ENCODE assay signal across 8 mouse cellular contexts in genomic region chr7:81827806-81828667, GRCm38 (mm10). TPM values are rescaled to one million over a fixed set of nuclear protein-coding genes. Genes with fewer than 3 reads are reported as not detected.
DNase-seq lines count a peak whose midpoint lies in the region; ATAC-seq and TF ChIP-seq lines count a peak whose summit lies in the region.

No protein-coding gene starts in this region.

- H3K9me3 ChIP-seq in hindbrain, embryonic 12.5 days (replicated peaks) = no peaks in the 10 kb centered on the region
- no peaks in the 10 kb centered on the region for H3K9me3 ChIP-seq in liver, embryonic 16.5 days (replicated peaks; ENCODE audit: control insufficient read depth, low read length)

- no peak for DNase-seq in spleen, adult 2 months (ENCODE audit: low read depth in 1 of 2, low spot score in 2 of 2)
- DNase-seq in spleen, postnatal 14 days (ENCODE audit: low spot score in 2 of 2) = no peak
- peak; percentile 22 for DNase-seq in c-Kit-negative CD71-positive TER-119-positive erythroid progenitor cells, embryonic 14.5 days (ENCODE audit: low read depth, low spot score)
- no peak for DNase-seq in thymus, postnatal 25 days
- DNase-seq in testis, postnatal 10 days (ENCODE audit: low spot score) = no peak

- no peak for ATAC-seq in hindbrain, embryonic 12.5 days (ENCODE audit: low FRiP score)
- ATAC-seq in liver, embryonic 16.5 days (ENCODE audit: low read depth) = no peak

- 16% methylated on average over 17 of the region's 17 CpGs for WGBS in spleen, adult 2 months
- WGBS in hindbrain, embryonic 12.5 days = 30% methylated on average over 17 of the region's 17 CpGs
- WGBS in liver, embryonic 16.5 days (ENCODE audit: insufficient replicate concordance) = 16% methylated on average over 17 of the region's 17 CpGs
- 3% methylated on average over 17 of the region's 17 CpGs for WGBS in olfactory bulb, adult 2 months

- H3K4me2 ChIP-seq in hindbrain, embryonic 12.5 days (replicated peaks) = peak overlapping the region; percentile 76
- H3K4me2 ChIP-seq in liver, embryonic 16.5 days (ENCODE audit: low read depth, low read length) = peak overlapping the region; percentile 93

- no peaks in the 10 kb centered on the region for H3K27me3 ChIP-seq in spleen, adult 2 months (ENCODE audit: control insufficient read depth, insufficient read depth, low read length)
- no peaks in the 10 kb centered on the region for H3K27me3 ChIP-seq in hindbrain, embryonic 12.5 days
- H3K27me3 ChIP-seq in liver, embryonic 16.5 days (ENCODE audit: control insufficient read depth, insufficient read depth, low read depth, low read length) = no peaks in the 10 kb centered on the region

- H3K9ac ChIP-seq in hindbrain, embryonic 12.5 days = peak overlapping the region; percentile 88
- peak overlapping the region; percentile 87 for H3K9ac ChIP-seq in liver, embryonic 16.5 days (ENCODE audit: low read depth, low read length)

- H3K4me3 ChIP-seq in spleen, adult 2 months (ENCODE audit: extremely low read depth, insufficient read depth, insufficient read length) = peak overlapping the region; percentile 91
- H3K4me3 ChIP-seq in hindbrain, embryonic 12.5 days = peak overlapping the region; percentile 88
- peak overlapping the region; percentile 86 for H3K4me3 ChIP-seq in liver, embryonic 16.5 days (ENCODE audit: low read depth, low read length)
- peak overlapping the region; percentile 92 for H3K4me3 ChIP-seq in olfactory bulb, adult 2 months (ENCODE audit: insufficient read depth, low read depth, low read length)

- no peak for TF ChIP-seq CTCF in spleen, adult 2 months (IDR thresholded peaks at IDR 0.05; ENCODE audit: extremely low read depth, insufficient read depth, insufficient read length, insufficient replicate concordance)
- TF ChIP-seq CTCF in olfactory bulb, adult 2 months (IDR thresholded peaks at IDR 0.05; ENCODE audit: insufficient read depth, low read depth, low read length) = no peak

- H3K4me1 ChIP-seq in spleen, adult 2 months (ENCODE audit: control insufficient read depth, insufficient read depth, insufficient read length) = peaks cover 3% of the 10 kb centered on the region
- peaks cover 41% of the 10 kb centered on the region for H3K4me1 ChIP-seq in hindbrain, embryonic 12.5 days
- H3K4me1 ChIP-seq in liver, embryonic 16.5 days (ENCODE audit: control insufficient read depth, low read depth, low read length) = peaks cover 21% of the 10 kb centered on the region
- H3K4me1 ChIP-seq in olfactory bulb, adult 2 months (ENCODE audit: control insufficient read depth, insufficient read depth, low read length) = peaks cover 12% of the 10 kb centered on the region; the same call in 1 of the 2 replicates

- peaks cover 2% of the 10 kb centered on the region; the same call in 1 of the 2 replicates for H3K36me3 ChIP-seq in spleen, adult 2 months (ENCODE audit: control insufficient read depth, insufficient read depth, low read length)
- no peaks in the 10 kb centered on the region for H3K36me3 ChIP-seq in hindbrain, embryonic 12.5 days
- H3K36me3 ChIP-seq in liver, embryonic 16.5 days (ENCODE audit: control insufficient read depth, insufficient read depth) = no peaks in the 10 kb centered on the region

- TF ChIP-seq POLR2A in spleen, adult 2 months (IDR thresholded peaks at IDR 0.05; ENCODE audit: low read depth, low read length) = no peak
- no peak for TF ChIP-seq POLR2A in olfactory bulb, adult 2 months (IDR thresholded peaks at IDR 0.05; ENCODE audit: insufficient read depth, low read depth, low read length)

- peak overlapping the region; percentile 91 for H3K27ac ChIP-seq in spleen, adult 2 months (ENCODE audit: insufficient read depth, low read length)
- H3K27ac ChIP-seq in hindbrain, embryonic 12.5 days = peak overlapping the region; percentile 99
- peak overlapping the region; percentile 87 for H3K27ac ChIP-seq in liver, embryonic 16.5 days (ENCODE audit: low read length)
- peak overlapping the region; percentile 95 for H3K27ac ChIP-seq in olfactory bulb, adult 2 months (ENCODE audit: insufficient read depth, low read depth, low read length)

RNA-seq across cellular contexts. Expression of gene Btbd1, which starts 1.2 kb away (rescaled TPM):
- 12.4 and 18.7 TPM in 2 replicates for polyA plus RNA-seq in spleen, adult 2 months (2012; rRNA removed)
- 110 and 111 TPM in 2 replicates for polyA plus RNA-seq in hindbrain, embryonic 12.5 days (2016; fragmentation: Nextera tagmentation; extraction: Ambion mirVana)
- 13.5 and 14.0 TPM in 2 replicates for polyA plus RNA-seq in liver, embryonic 16.5 days (2015; fragmentation: Nextera tagmentation; extraction: Ambion mirVana)
- 204 and 340 TPM in 2 replicates for polyA plus RNA-seq in olfactory bulb, adult 2 months (2012; ENCODE audit: insufficient read depth, insufficient read length, low replicate concordance, missing spikeins)

RNA-seq across cellular contexts. Expression of gene Gm10160, which starts 27.6 kb away (rescaled TPM):
- polyA plus RNA-seq in spleen, adult 2 months (2012; rRNA removed) = not detected in 2 replicates
- not detected in 2 replicates for polyA plus RNA-seq in hindbrain, embryonic 12.5 days (2016; fragmentation: Nextera tagmentation; extraction: Ambion mirVana)
- polyA plus RNA-seq in liver, embryonic 16.5 days (2015; fragmentation: Nextera tagmentation; extraction: Ambion mirVana) = not detected in 2 replicates
- not detected in 2 replicates for polyA plus RNA-seq in olfactory bulb, adult 2 months (2012; ENCODE audit: insufficient read depth, insufficient read length, low replicate concordance, missing spikeins)

RNA-seq across cellular contexts. Expression of gene Tm6sf1, which starts 30.8 kb away (rescaled TPM):
- polyA plus RNA-seq in spleen, adult 2 months (2012; rRNA removed) = 115 and 141 TPM in 2 replicates
- 13.0 and 13.5 TPM in 2 replicates for polyA plus RNA-seq in hindbrain, embryonic 12.5 days (2016; fragmentation: Nextera tagmentation; extraction: Ambion mirVana)
- 9.6 and 10.4 TPM in 2 replicates for polyA plus RNA-seq in liver, embryonic 16.5 days (2015; fragmentation: Nextera tagmentation; extraction: Ambion mirVana)
- polyA plus RNA-seq in olfactory bulb, adult 2 months (2012; ENCODE audit: insufficient read depth, insufficient read length, low replicate concordance, missing spikeins) = not detected in 2 replicates

RNA-seq across cellular contexts. Expression of gene 3110040N11Rik, which starts 38.8 kb away (rescaled TPM):
- polyA plus RNA-seq in spleen, adult 2 months (2012; rRNA removed) = 14.0 and 16.9 TPM in 2 replicates
- polyA plus RNA-seq in hindbrain, embryonic 12.5 days (2016; fragmentation: Nextera tagmentation; extraction: Ambion mirVana) = 43.2 and 44.6 TPM in 2 replicates
- polyA plus RNA-seq in liver, embryonic 16.5 days (2015; fragmentation: Nextera tagmentation; extraction: Ambion mirVana) = 19.0 and 19.2 TPM in 2 replicates
- not detected in 2 replicates for polyA plus RNA-seq in olfactory bulb, adult 2 months (2012; ENCODE audit: insufficient read depth, insufficient read length, low replicate concordance, missing spikeins)

Comparison
In these comparisons a context has a peak if more than half of its experiments do, and no peak if none do; other contexts are left out.
1. RNA of gene Tm6sf1, which starts 30.8 kb away (polyA plus RNA-seq): 115 to 141 TPM in spleen, adult 2 months, 13.0 to 13.5 TPM in hindbrain, embryonic 12.5 days and 9.6 to 10.4 TPM in liver, embryonic 16.5 days; not detected in olfactory bulb, adult 2 months; every median in the first group is over 10 times any median in the second.
2. Peak in every context shown above with its lines, with median percentiles within 50 percentile points of each other: H3K27ac ChIP-seq and H3K4me3 ChIP-seq.